Mouse (Mus musculus) kidney, postnatal 0 days (tissue): ENCODE measurements at regions not wholly inside any gene's neighbourhood (a gene's known extent, or its start where the extent isn't known, plus 50 kb on each side); places are given as distances from the start of the nearest gene placed in this dataset.

Experiments
- ATAC-seq: fragments of 200-750 bp; cut with Nextera tagmentation; replicated peaks from 2 replicates; pipeline ENCODE4 v1.8.0; 2017; ENCODE audit warnings: low read depth, moderate number of reproducible peaks, moderate TSS enrichment, moderate library complexity; ENCODE audit not compliant: low FRiP score
- DNase-seq: peaks from one replicate; pipeline ENCODE4 v3.0.0-alpha.2; 2016; ENCODE audit warnings: low spot score
- H3K27ac ChIP-seq: fragments of 300-500 bp; sonication (generic); 2 replicates; pipeline ENCODE4 v1.5.1; 2014; ENCODE audit warnings: mild to moderate bottlenecking
- H3K27me3 ChIP-seq: fragments of 300-500 bp; sonication (generic); 2 replicates; pipeline ENCODE4 v1.6.1; 2014; ENCODE audit warnings: low read length, mixed read lengths; ENCODE audit not compliant: insufficient read depth
- H3K36me3 ChIP-seq: fragments of 300-500 bp; sonication (generic); 2 replicates; pipeline ENCODE4 v1.6.1; 2014; ENCODE audit warnings: low read length, mixed read lengths; ENCODE audit not compliant: insufficient read depth
- H3K4me1 ChIP-seq: fragments of 300-500 bp; sonication (generic); replicated peaks from 2 replicates; pipeline ENCODE4 v1.6.1; 2014; ENCODE audit warnings: antibody characterized with exemption, low read length, mixed read lengths; ENCODE audit not compliant: insufficient read depth
- H3K4me2 ChIP-seq: fragments of 300-500 bp; sonication (generic); 2 replicates; pipeline ENCODE4 v1.6.1; 2014; ENCODE audit warnings: mild to moderate bottlenecking, low read length, moderate library complexity, mixed read lengths
- H3K4me3 ChIP-seq: fragments of 300-500 bp; sonication (generic); replicated peaks from 2 replicates; pipeline ENCODE4 v1.5.1; 2014; ENCODE audit warnings: low read depth, low read length
- H3K9ac ChIP-seq: fragments of 300-500 bp; sonication (generic); 2 replicates; pipeline ENCODE4 v1.6.1; 2014; ENCODE audit warnings: low read depth, low read length
- H3K9me3 ChIP-seq: fragments of 300-500 bp; sonication (generic); replicated peaks from 2 replicates; pipeline ENCODE4 v1.6.1; 2016; ENCODE audit warnings: low read length, inconsistent platforms, mixed read lengths
- CTCF ChIP-seq: IDR thresholded peaks from 2 replicates; pipeline ENCODE4 v1.5.1; 2016; ENCODE audit warnings: antibody characterized with exemption, low read depth, mild to moderate bottlenecking, moderate library complexity
- WGBS: fragments of 180-500 bp; shearing (Covaris S2); extraction: QIAGEN DNeasy Blood & Tissue Kit; methylation state at CpG from one replicate; pipeline ENCODE4 v1.1.7; 2014; 5-methylcytosine and 5-hydroxymethylcytosine counted together

GRCm38 (mm10) chrX:11491676-11492391, 164.2 kb downstream of the H2al1j start:
- Histone ChIP-seq H3K4me2 (peak overlapping the region; percentile 31; the same call in 1 of the 2 replicates), H3K4me1 (no peaks in the 10 kb centered on the region)

GRCm38 (mm10) chrX:11493526-11494245, 166.1 kb downstream of the H2al1j start:
- no peak for DNase-seq
- H3K27ac ChIP-seq: no peak overlapping the region
- H3K4me1 ChIP-seq: no peaks in the 10 kb centered on the region
- H3K27me3 ChIP-seq: peaks cover 4% of the 10 kb centered on the region; the same call in 1 of the 2 replicates
- TF ChIP-seq CTCF: no peak
- peak overlapping the region; percentile 38 for H3K4me2 ChIP-seq
- ATAC-seq: no peak; the same call in 1 of the 2 replicates
- H3K9me3 ChIP-seq: no peaks in the 10 kb centered on the region
- H3K36me3 ChIP-seq: no peaks in the 10 kb centered on the region
- 39% methylated on average over 19 of the region's 19 CpGs for WGBS
- H3K9ac ChIP-seq: no peak overlapping the region
- H3K4me3 ChIP-seq: no peak overlapping the region

More at GRCm38 (mm10) chrX:11491676-11492391, 164.2 kb downstream of the H2al1j start:
- no peak for TF ChIP-seq CTCF
- Histone ChIP-seq H3K27ac (no peak overlapping the region), H3K36me3 (no peaks in the 10 kb centered on the region), H3K9me3 (no peaks in the 10 kb centered on the region), H3K9ac (no peak overlapping the region), H3K27me3 (peaks cover 4% of the 10 kb centered on the region; the same call in 1 of the 2 replicates), H3K4me3 (no peak overlapping the region)
- no peak for ATAC-seq
- 38% methylated on average over 31 of the region's 32 CpGs for WGBS
- DNase-seq: peak; percentile 14

GRCm38 (mm10) chrX:11494246-11494630, 166.6 kb downstream of the H2al1j start:
- H3K4me3 ChIP-seq: no peak overlapping the region
- no peaks in the 10 kb centered on the region for H3K9me3 ChIP-seq
- H3K9ac ChIP-seq: no peak overlapping the region
- TF ChIP-seq CTCF: no peak
- WGBS: 49% methylated on average over 12 of the region's 12 CpGs
- H3K27ac ChIP-seq: no peak overlapping the region
- DNase-seq (peak; percentile 61), ATAC-seq (no peak)
- H3K36me3 ChIP-seq: no peaks in the 10 kb centered on the region
- peaks cover 4% of the 10 kb centered on the region; the same call in 1 of the 2 replicates for H3K27me3 ChIP-seq
- H3K4me2 ChIP-seq: peak overlapping the region; percentile 38
- H3K4me1 ChIP-seq: no peaks in the 10 kb centered on the region

GRCm38 (mm10) chrX:11512439-11512838, 184.8 kb downstream of the H2al1j start:
- no peak overlapping the region for H3K9ac ChIP-seq
- H3K4me1 ChIP-seq: no peaks in the 10 kb centered on the region
- no peaks in the 10 kb centered on the region for H3K36me3 ChIP-seq
- DNase-seq (no peak), ATAC-seq (no peak)
- no peak for TF ChIP-seq CTCF
- no peak overlapping the region for H3K4me3 ChIP-seq
- 43% methylated on average over 5 of the region's 5 CpGs for WGBS
- H3K27ac ChIP-seq: peak overlapping the region; percentile 31; the same call in 1 of the 2 replicates
- no peak overlapping the region for H3K4me2 ChIP-seq
- H3K27me3 ChIP-seq: no peaks in the 10 kb centered on the region
- no peaks in the 10 kb centered on the region for H3K9me3 ChIP-seq

- no peaks in the 10 kb centered on the region for H3K9me3 ChIP-seq
- ATAC-seq (no peak), DNase-seq (peak; percentile 75)
- no peak overlapping the region for H3K4me2 ChIP-seq
- H3K27me3 ChIP-seq: no peaks in the 10 kb centered on the region
- WGBS: 49% methylated on average over 4 of the region's 4 CpGs
- H3K4me3 ChIP-seq: no peak overlapping the region
- no peaks in the 10 kb centered on the region for H3K36me3 ChIP-seq
- TF ChIP-seq CTCF: no peak
- H3K9ac ChIP-seq: no peak overlapping the region
- H3K27ac ChIP-seq: no peak overlapping the region
- no peaks in the 10 kb centered on the region for H3K4me1 ChIP-seq
Measured at GRCm38 (mm10) chrX:11512928-11513327, 185.3 kb downstream of the H2al1j start.

GRCm38 (mm10) chrX:11523791-11524190, 196.2 kb downstream of the H2al1j start:
- peak; percentile 66; the same call in 1 of the 2 replicates for ATAC-seq
- TF ChIP-seq CTCF: no peak
- WGBS: 29% methylated on average over 4 of the region's 4 CpGs

More at GRCm38 (mm10) chrX:11523791-11524190, 196.2 kb downstream of the H2al1j start:
- Histone ChIP-seq H3K4me1 (no peaks in the 10 kb centered on the region), H3K9ac (no peak overlapping the region), H3K36me3 (no peaks in the 10 kb centered on the region), H3K4me3 (no peak overlapping the region), H3K4me2 (no peak overlapping the region), H3K27me3 (no peaks in the 10 kb centered on the region), H3K27ac (no peak overlapping the region), H3K9me3 (no peaks in the 10 kb centered on the region)
- peak; percentile 69 for DNase-seq
